Mouse (Mus musculus) liver, embryonic 12.5 days (tissue): ENCODE data around the gene Tab2. TPM values are rescaled to one million over a fixed set of nuclear protein-coding genes. Genes with fewer than 3 reads are reported as not detected.
A peak's percentile ranks its signal among the peaks of the same experiment; 100 is the strongest.
"Not testable (repeated sequence)": the region's sequence is repeated elsewhere in the genome, so short reads cannot be mapped to it uniquely, and the experiment has no call there.

ENCODE experiments used
- ATAC-seq: fragments of 200-750 bp; cut with Nextera tagmentation; 2 replicates; pipeline ENCODE4 v1.8.0; 2017; ENCODE audit warnings: moderate number of reproducible peaks, mild to moderate bottlenecking, moderate library complexity
- H3K27ac ChIP-seq: fragments of 300-500 bp; sonication (generic); 2 replicates; pipeline ENCODE4 v1.5.1; 2016; ENCODE audit warnings: mild to moderate bottlenecking
- H3K27me3 ChIP-seq: fragments of 300-500 bp; sonication (generic); replicated peaks from 2 replicates; pipeline ENCODE4 v1.6.1; 2016; ENCODE audit warnings: mild to moderate bottlenecking, moderate library complexity
- H3K36me3 ChIP-seq: fragments of 300-500 bp; sonication (generic); 2 replicates; pipeline ENCODE4 v1.6.1; 2016; ENCODE audit warnings: mild to moderate bottlenecking, moderate library complexity
- H3K4me1 ChIP-seq: fragments of 300-500 bp; sonication (generic); 2 replicates; pipeline ENCODE4 v1.6.1; 2016
- H3K4me2 ChIP-seq: fragments of 300-500 bp; sonication (generic); 2 replicates; pipeline ENCODE4 v1.6.1; 2016; ENCODE audit warnings: mild to moderate bottlenecking, moderate library complexity
- H3K4me3 ChIP-seq: fragments of 300-500 bp; sonication (generic); 2 replicates; pipeline ENCODE4 v1.5.1; 2016; ENCODE audit warnings: mild to moderate bottlenecking, moderate library complexity
- H3K9ac ChIP-seq: fragments of 300-500 bp; sonication (generic); 2 replicates; pipeline ENCODE4 v1.6.1; 2016; ENCODE audit warnings: mild to moderate bottlenecking, moderate library complexity
- H3K9me3 ChIP-seq: fragments of 300-500 bp; sonication (generic); replicated peaks from 2 replicates; pipeline ENCODE4 v1.6.1; 2016; ENCODE audit warnings: mild to moderate bottlenecking, moderate library complexity
- WGBS: fragments of 180-500 bp; shearing (Covaris S2); methylation state at CpG from one replicate; pipeline ENCODE4 v1.1.7; 2016; ENCODE audit not compliant: insufficient replicate concordance; 5-methylcytosine and 5-hydroxymethylcytosine counted together
- polyA plus RNA-seq: library from polyadenylated mRNA; unstranded; fragments of >200 nt; fragmentation: Nextera tagmentation; extraction: Ambion mirVana; gene quantifications from 2 replicates; pipeline ENCODE4 v1.2.1, GENCODE M21; 2016

Tab2 gene
- polyA plus RNA-seq, 1 experiment from 2014 or later = 11.4 TPM

GRCm38 (mm10) chr10:7881971-7882370 is 74.1 kb downstream of the Tab2 start:
- H3K4me2 ChIP-seq = no peak overlapping the region
- whole genome bisulfite sequencing = 75% methylated on average over 3 of the region's 3 CpGs
- H3K9ac ChIP-seq = no peak overlapping the region
- H3K9me3 ChIP-seq = no peaks in the 10 kb centered on the region
- H3K27ac ChIP-seq = no peak overlapping the region
- H3K27me3 ChIP-seq = no peaks in the 10 kb centered on the region
- H3K36me3 ChIP-seq = no peaks in the 10 kb centered on the region
- no peaks in the 10 kb centered on the region for H3K4me1 ChIP-seq
- no peak overlapping the region for H3K4me3 ChIP-seq
- ATAC-seq = no peak

GRCm38 (mm10) chr10:7880283-7880682 is 75.7 kb downstream of the Tab2 start:
- H3K9ac ChIP-seq, ATAC-seq, H3K36me3 ChIP-seq, H3K4me1 ChIP-seq, H3K9me3 ChIP-seq, H3K4me2 ChIP-seq, H3K4me3 ChIP-seq, H3K27me3 ChIP-seq, H3K27ac ChIP-seq: not testable (repeated sequence)
- 70% methylated on average over 3 of the region's 3 CpGs for WGBS

DNA sequence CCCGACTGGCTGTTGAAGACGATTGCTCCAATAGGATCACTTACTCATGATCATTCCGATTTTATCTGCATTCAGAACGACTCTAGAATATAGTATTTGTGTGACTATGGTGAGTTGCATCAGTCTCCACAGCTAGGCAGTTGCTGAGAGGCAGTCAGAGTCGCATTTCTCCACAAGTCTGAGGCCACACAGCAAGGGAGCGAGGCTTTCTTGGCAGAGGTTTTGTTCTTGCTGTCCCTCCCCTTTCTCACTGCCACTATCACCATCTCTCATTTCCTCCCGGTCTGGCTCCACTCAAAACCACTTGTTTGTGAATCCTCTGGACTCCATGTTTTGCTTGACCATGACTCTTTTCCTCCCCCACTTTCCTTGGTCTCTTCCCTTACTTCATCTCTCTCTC is 81.8 kb downstream of the Tab2 start:
- ATAC-seq = no peak
- Histone ChIP-seq H3K4me2 (no peak overlapping the region), H3K4me3 (no peak overlapping the region), H3K4me1 (no peaks in the 10 kb centered on the region), H3K36me3 (no peaks in the 10 kb centered on the region), H3K9ac (no peak overlapping the region), H3K9me3 (no peaks in the 10 kb centered on the region; the same call in 1 of the 2 replicates), H3K27ac (no peak overlapping the region), H3K27me3 (peaks cover 5% of the 10 kb centered on the region; the same call in 1 of the 2 replicates)
- WGBS = 66% methylated on average over 7 of the region's 7 CpGs

GRCm38 (mm10) chr10:7871381-7872020 is 84.5 kb downstream of the Tab2 start:
- Histone ChIP-seq H3K27me3 (peaks cover 32% of the 10 kb centered on the region), H3K9ac (no peak overlapping the region), H3K4me1 (no peaks in the 10 kb centered on the region), H3K9me3 (no peaks in the 10 kb centered on the region; the same call in 1 of the 2 replicates), H3K4me2 (no peak overlapping the region), H3K27ac (no peak overlapping the region), H3K36me3 (no peaks in the 10 kb centered on the region), H3K4me3 (no peak overlapping the region)
- no peak for ATAC-seq
- WGBS = 67% methylated on average over 5 of the region's 5 CpGs

- Histone ChIP-seq H3K4me2 (no peak overlapping the region), H3K4me3 (no peak overlapping the region), H3K4me1 (no peaks in the 10 kb centered on the region), H3K9ac (no peak overlapping the region), H3K36me3 (no peaks in the 10 kb centered on the region), H3K27ac (no peak overlapping the region), H3K27me3 (peaks cover 37% of the 10 kb centered on the region), H3K9me3 (no peaks in the 10 kb centered on the region; the same call in 1 of the 2 replicates)
- WGBS = 58% methylated on average over 11 of the region's 11 CpGs
- ATAC-seq = no peak
These were observed 85.3 kb downstream of the Tab2 start for GRCm38 (mm10) chr10:7870571-7871315.

GRCm38 (mm10) chr10:7869746-7870145 is 86.3 kb downstream of the Tab2 start:
- Histone ChIP-seq H3K9ac (no peak overlapping the region), H3K27me3 (peaks cover 37% of the 10 kb centered on the region), H3K4me1 (no peaks in the 10 kb centered on the region), H3K27ac (no peak overlapping the region), H3K36me3 (no peaks in the 10 kb centered on the region), H3K4me3 (no peak overlapping the region), H3K9me3 (no peaks in the 10 kb centered on the region; the same call in 1 of the 2 replicates), H3K4me2 (no peak overlapping the region)
- 67% methylated on average over 8 of the region's 8 CpGs for WGBS
- no peak for ATAC-seq

GRCm38 (mm10) chr10:7867666-7868030 is 88.4 kb downstream of the Tab2 start:
- Histone ChIP-seq H3K9me3 (no peaks in the 10 kb centered on the region; the same call in 1 of the 2 replicates), H3K4me1 (no peaks in the 10 kb centered on the region), H3K27me3 (peaks cover 37% of the 10 kb centered on the region), H3K9ac (no peak overlapping the region), H3K27ac (no peak overlapping the region), H3K36me3 (no peaks in the 10 kb centered on the region), H3K4me2 (peak overlapping the region; percentile 60), H3K4me3 (peak overlapping the region; percentile 37)
- 17% methylated on average over 21 of the region's 21 CpGs for WGBS
- ATAC-seq = no peak

GRCm38 (mm10) chr10:7866762-7867665 is 89.0 kb downstream of the Tab2 start:
- Histone ChIP-seq H3K4me2 (peak overlapping the region; percentile 60), H3K27me3 (peaks cover 37% of the 10 kb centered on the region), H3K4me3 (peak overlapping the region; percentile 37), H3K9me3 (no peaks in the 10 kb centered on the region), H3K27ac (no peak overlapping the region), H3K9ac (no peak overlapping the region), H3K4me1 (no peaks in the 10 kb centered on the region), H3K36me3 (no peaks in the 10 kb centered on the region)
- 19% methylated on average over 50 of the region's 50 CpGs for WGBS
- ATAC-seq = no peak

- Histone ChIP-seq H3K4me1 (no peaks in the 10 kb centered on the region), H3K27ac (no peak overlapping the region), H3K4me2 (no peak overlapping the region), H3K36me3 (no peaks in the 10 kb centered on the region), H3K9me3 (no peaks in the 10 kb centered on the region), H3K4me3 (no peak overlapping the region), H3K9ac (no peak overlapping the region), H3K27me3 (peaks cover 37% of the 10 kb centered on the region)
- no peak for ATAC-seq
- 67% methylated on average over 3 of the region's 3 CpGs for WGBS
These were observed 91.2 kb downstream of the Tab2 start for GRCm38 (mm10) chr10:7864806-7865205.

GRCm38 (mm10) chr10:7864184-7864583 is 91.8 kb downstream of the Tab2 start:
- Histone ChIP-seq H3K9me3 (no peaks in the 10 kb centered on the region), H3K9ac (no peak overlapping the region), H3K4me1 (no peaks in the 10 kb centered on the region), H3K4me2 (no peak overlapping the region), H3K36me3 (no peaks in the 10 kb centered on the region), H3K27ac (no peak overlapping the region), H3K27me3 (peaks cover 32% of the 10 kb centered on the region), H3K4me3 (no peak overlapping the region)
- no peak for ATAC-seq
- 60% methylated on average over 6 of the region's 6 CpGs for WGBS

DNA sequence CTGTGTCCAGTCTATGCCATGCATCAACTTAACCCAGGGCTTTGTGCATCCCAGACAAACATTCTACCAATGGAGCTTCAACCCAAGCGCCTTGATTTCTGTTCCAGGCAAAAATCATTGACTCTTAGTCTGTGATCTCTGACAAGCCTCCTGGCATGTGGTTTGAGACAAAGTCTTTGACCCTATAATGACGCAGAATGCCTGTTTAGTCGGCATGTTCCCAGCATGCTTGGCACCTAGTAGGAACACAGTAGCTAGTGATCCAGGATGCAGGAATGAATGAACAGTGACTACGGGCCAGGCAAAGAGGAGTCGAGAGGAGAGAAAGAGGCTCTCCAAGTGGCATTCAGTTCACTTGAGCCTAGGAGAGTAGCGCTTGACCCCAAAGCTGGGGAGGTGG is 92.6 kb downstream of the Tab2 start:
- no peaks in the 10 kb centered on the region for H3K36me3 ChIP-seq
- H3K4me2 ChIP-seq = no peak overlapping the region
- H3K4me1 ChIP-seq = no peaks in the 10 kb centered on the region
- no peaks in the 10 kb centered on the region for H3K9me3 ChIP-seq
- 85% methylated on average over 6 of the region's 6 CpGs for WGBS
- no peak for ATAC-seq
- H3K27ac ChIP-seq = no peak overlapping the region
- no peak overlapping the region for H3K9ac ChIP-seq
- no peak overlapping the region for H3K4me3 ChIP-seq
- H3K27me3 ChIP-seq = peaks cover 24% of the 10 kb centered on the region
